Comparison of ENCODE assay signal across 11 mouse cellular contexts in genomic region chr10:42580131-42580950, GRCm38 (mm10). TPM values are rescaled to one million over a fixed set of nuclear protein-coding genes. Genes with fewer than 3 reads are reported as not detected.
A peak's percentile ranks its signal among the peaks of the same experiment; 100 is the strongest.
DNase-seq lines count a peak whose midpoint lies in the region; ATAC-seq and TF ChIP-seq lines count a peak whose summit lies in the region.
"Had no signal": no experiment of that assay in that cellular context is flagged by ENCODE, and none has a peak within 500 bp of the region (broad histone marks: within the 10 kb centered on the region; RNA-seq: fewer than 3 reads in every experiment).

No protein-coding gene starts in this region.

- H3K4me3 ChIP-seq in kidney, postnatal 0 days (replicated peaks; ENCODE audit: low read depth, low read length): no peak overlapping the region
- peak overlapping the region; percentile 45 for H3K4me3 ChIP-seq in forebrain, embryonic 16.5 days (replicated peaks; ENCODE audit: low read length)
- H3K4me3 ChIP-seq in midbrain, postnatal 0 days (ENCODE audit: low read depth, low read length): peak overlapping the region; percentile 14; the same call in 1 of the 2 replicates
- H3K4me3 ChIP-seq: liver, embryonic 15.5 days had no signal

- peaks cover 94% of the 10 kb centered on the region for H3K27me3 ChIP-seq in kidney, postnatal 0 days (ENCODE audit: insufficient read depth, low read length)
- H3K27me3 ChIP-seq in forebrain, embryonic 16.5 days (replicated peaks; ENCODE audit: control insufficient read depth, insufficient read depth, low read length): no peaks in the 10 kb centered on the region
- peaks cover 68% of the 10 kb centered on the region for H3K27me3 ChIP-seq in midbrain, postnatal 0 days (ENCODE audit: insufficient read depth, low read length)

- no peaks in the 10 kb centered on the region for H3K36me3 ChIP-seq in kidney, postnatal 0 days (ENCODE audit: insufficient read depth, low read length)
- H3K36me3 ChIP-seq in forebrain, embryonic 16.5 days (ENCODE audit: control insufficient read depth, insufficient read depth): no peaks in the 10 kb centered on the region
- H3K36me3 ChIP-seq in midbrain, postnatal 0 days (ENCODE audit: insufficient read depth, low read length): no peaks in the 10 kb centered on the region
- H3K36me3 ChIP-seq: liver, embryonic 15.5 days had no signal

- peaks cover 10% of the 10 kb centered on the region; the same call in 1 of the 2 replicates for H3K4me1 ChIP-seq in kidney, postnatal 0 days (replicated peaks; ENCODE audit: insufficient read depth, low read length)
- peaks cover 62% of the 10 kb centered on the region for H3K4me1 ChIP-seq in forebrain, embryonic 16.5 days (replicated peaks; ENCODE audit: control insufficient read depth, insufficient read depth, low read length)
- H3K4me1 ChIP-seq in midbrain, postnatal 0 days (ENCODE audit: insufficient read depth, low read length): no peaks in the 10 kb centered on the region

- under 1% methylated on average over 29 of the region's 29 CpGs for WGBS in kidney, postnatal 0 days
- WGBS in forebrain, embryonic 16.5 days: under 1% methylated on average over 29 of the region's 29 CpGs
- 3% methylated on average over 29 of the region's 29 CpGs for WGBS in midbrain, postnatal 0 days

- no peak for DNase-seq in kidney, postnatal 0 days (ENCODE audit: low spot score)
- DNase-seq in kidney, postnatal 10 days: no peak
- DNase-seq in embryo, embryonic 10.5 days (ENCODE audit: low spot score): peak; percentile 65
- DNase-seq in midbrain, postnatal 0 days (ENCODE audit: low spot score): no peak
- no peak for DNase-seq in cerebellum, postnatal 14 days
- no peak for DNase-seq in layer of hippocampus, postnatal 25 days (ENCODE audit: extremely low spot score in 1 of 2, low spot score in 1 of 2)
- DNase-seq: cerebellum, adult 18-20 months had no signal

- no peaks in the 10 kb centered on the region for H3K9me3 ChIP-seq in kidney, postnatal 0 days (replicated peaks; ENCODE audit: low read length)
- no peaks in the 10 kb centered on the region for H3K9me3 ChIP-seq in forebrain, embryonic 16.5 days (ENCODE audit: control insufficient read depth, low read length)
- no peaks in the 10 kb centered on the region for H3K9me3 ChIP-seq in midbrain, postnatal 0 days (ENCODE audit: low read length)
- H3K9me3 ChIP-seq: liver, embryonic 15.5 days had no signal

- no peak for ATAC-seq in kidney, postnatal 0 days (replicated peaks; ENCODE audit: low FRiP score, low read depth)
- ATAC-seq in forebrain, embryonic 16.5 days: no peak
- ATAC-seq in midbrain, postnatal 0 days (ENCODE audit: low FRiP score): no peak
- ATAC-seq: Patski had no signal

- H3K27ac ChIP-seq in kidney, postnatal 0 days: no peak overlapping the region
- H3K27ac ChIP-seq in forebrain, embryonic 16.5 days (ENCODE audit: low read length): peak overlapping the region; percentile 74
- no peak overlapping the region for H3K27ac ChIP-seq in midbrain, postnatal 0 days (ENCODE audit: low read depth, low read length)
- H3K27ac ChIP-seq: liver, embryonic 15.5 days had no signal

- H3K4me2 ChIP-seq in kidney, postnatal 0 days (ENCODE audit: low read length): peak overlapping the region; percentile 31
- H3K4me2 ChIP-seq in forebrain, embryonic 16.5 days (ENCODE audit: low read length): peak overlapping the region; percentile 89
- peak overlapping the region; percentile 41 for H3K4me2 ChIP-seq in midbrain, postnatal 0 days (ENCODE audit: low read depth, low read length, poor library complexity, severe bottlenecking)
- H3K4me2 ChIP-seq: liver, embryonic 15.5 days had no signal

- no peak overlapping the region for H3K9ac ChIP-seq in kidney, postnatal 0 days (ENCODE audit: low read depth, low read length)
- peak overlapping the region; percentile 62 for H3K9ac ChIP-seq in forebrain, embryonic 16.5 days (replicated peaks; ENCODE audit: low read depth, low read length)
- H3K9ac ChIP-seq in midbrain, postnatal 0 days (replicated peaks; ENCODE audit: low read length, poor library complexity, severe bottlenecking): no peak overlapping the region
- H3K9ac ChIP-seq: liver, embryonic 15.5 days had no signal

- no peak for TF ChIP-seq CTCF in kidney, postnatal 0 days (IDR thresholded peaks at IDR 0.05; ENCODE audit: low read depth)
- no peak for TF ChIP-seq CTCF in midbrain, postnatal 0 days (IDR thresholded peaks at IDR 0.05)

RNA-seq across cellular contexts. Expression of gene Nr2e1, which starts 3.1 kb away (rescaled TPM):
- not detected in 2 replicates for polyA plus RNA-seq in kidney, postnatal 0 days (2015; fragmentation: Nextera tagmentation; extraction: Ambion mirVana)
- polyA plus RNA-seq in forebrain, embryonic 16.5 days (2015; fragmentation: Nextera tagmentation; extraction: Ambion mirVana): 31.2 and 33.8 TPM in 2 replicates
- total RNA-seq in midbrain, postnatal 0 days (2014; rRNA removed): 1.3 and 3.2 TPM in 2 replicates
- polyA plus RNA-seq in midbrain, postnatal 0 days (2015; fragmentation: Nextera tagmentation; extraction: Ambion mirVana): 3.2 and 3.6 TPM in 2 replicates
- 10 to 100 TPM; 14.6 to 16.6 TPM for total RNA-seq in layer of hippocampus, postnatal 25 days (2021)
- polyA plus RNA-seq: liver, embryonic 15.5 days; neural tube, embryonic 14.5 days; Patski had no signal

RNA-seq across cellular contexts. Expression of gene Ostm1, which starts 3.3 kb away (rescaled TPM):
- polyA plus RNA-seq in kidney, postnatal 0 days (2015; fragmentation: Nextera tagmentation; extraction: Ambion mirVana): 26.6 and 27.9 TPM in 2 replicates
- polyA plus RNA-seq in forebrain, embryonic 16.5 days (2015; fragmentation: Nextera tagmentation; extraction: Ambion mirVana): 44.9 and 49.3 TPM in 2 replicates
- 41.8 and 46.6 TPM in 2 replicates for total RNA-seq in midbrain, postnatal 0 days (2014; rRNA removed)
- 39.5 and 40.0 TPM in 2 replicates for polyA plus RNA-seq in midbrain, postnatal 0 days (2015; fragmentation: Nextera tagmentation; extraction: Ambion mirVana)
- 10 to 100 TPM; 54.3 to 56.1 TPM for total RNA-seq in layer of hippocampus, postnatal 25 days (2021)

Comparison
In these comparisons a context has a peak if more than half of its experiments do, and no peak if none do; other contexts are left out.
1. H3K4me2 ChIP-seq: peak in every context shown above with its lines; median percentile 89 in forebrain, embryonic 16.5 days; 41 in midbrain, postnatal 0 days; 31 in kidney, postnatal 0 days.